ENCODE assay signal across 9 mouse cellular contexts in the genomic region with DNA sequence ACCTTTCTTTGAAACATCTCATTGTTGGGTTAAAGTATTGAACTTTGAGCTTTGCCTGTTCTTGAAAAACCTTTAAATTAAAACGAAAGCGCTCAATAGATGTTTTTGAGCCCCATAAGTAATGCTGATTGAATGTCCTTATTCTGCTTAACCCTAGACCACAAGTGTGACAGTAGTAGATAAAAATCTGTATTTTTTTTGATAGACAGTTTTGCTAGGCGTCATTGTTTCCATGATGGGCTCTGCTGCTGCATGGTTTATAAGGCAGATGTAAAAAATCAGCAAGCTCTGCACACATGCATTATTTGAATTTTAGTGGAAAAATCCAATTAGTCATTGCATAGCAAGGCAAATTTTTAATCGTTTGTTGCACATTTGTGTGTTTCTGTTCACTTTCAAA. TPM values are rescaled to one million over a fixed set of nuclear protein-coding genes. Genes with fewer than 3 reads are reported as not detected.
DNase-seq lines count a peak whose midpoint lies in the region; ATAC-seq lines count a peak whose summit lies in the region.
"Had no signal": no experiment of that assay in that cellular context is flagged by ENCODE, and none has a peak within 500 bp of the region (broad histone marks: within the 10 kb centered on the region; RNA-seq: fewer than 3 reads in every experiment).

No protein-coding gene starts in this region.

- peak overlapping the region; percentile 54 for H3K4me3 ChIP-seq in heart, embryonic 11.5 days (ENCODE audit: low read depth, low read length)
- H3K4me3 ChIP-seq in hindbrain, embryonic 15.5 days, result peak overlapping the region; percentile 61
- H3K4me3 ChIP-seq in midbrain, embryonic 13.5 days (replicated peaks), result peak overlapping the region; percentile 63

- peak overlapping the region; percentile 63 for H3K4me2 ChIP-seq in heart, embryonic 11.5 days
- H3K4me2 ChIP-seq in hindbrain, embryonic 15.5 days, result peak overlapping the region; percentile 53
- H3K4me2 ChIP-seq in midbrain, embryonic 13.5 days (replicated peaks), result peak overlapping the region; percentile 55

- H3K36me3 ChIP-seq in heart, embryonic 11.5 days (ENCODE audit: control insufficient read depth, insufficient read depth, low read length), result no peaks in the 10 kb centered on the region
- H3K36me3 ChIP-seq in hindbrain, embryonic 15.5 days, result no peaks in the 10 kb centered on the region
- no peaks in the 10 kb centered on the region for H3K36me3 ChIP-seq in midbrain, embryonic 13.5 days

- no peak for ATAC-seq in heart, embryonic 11.5 days (replicated peaks; ENCODE audit: insufficient number of reproducible peaks, low FRiP score, low TSS enrichment)
- no peak for ATAC-seq in hindbrain, embryonic 15.5 days (ENCODE audit: low FRiP score, low read depth)
- ATAC-seq in midbrain, embryonic 13.5 days, result no peak

- H3K9ac ChIP-seq in heart, embryonic 11.5 days (ENCODE audit: low read depth, low read length), result no peak overlapping the region
- H3K9ac ChIP-seq in hindbrain, embryonic 15.5 days, result peak overlapping the region; percentile 66; the same call in 1 of the 2 replicates
- H3K9ac ChIP-seq in midbrain, embryonic 13.5 days (replicated peaks), result peak overlapping the region; percentile 82

- no peaks in the 10 kb centered on the region for H3K9me3 ChIP-seq in heart, embryonic 11.5 days (replicated peaks; ENCODE audit: control insufficient read depth, low read length)
- H3K9me3 ChIP-seq in hindbrain, embryonic 15.5 days, result no peaks in the 10 kb centered on the region
- H3K9me3 ChIP-seq in midbrain, embryonic 13.5 days, result no peaks in the 10 kb centered on the region

- no peaks in the 10 kb centered on the region for H3K27me3 ChIP-seq in heart, embryonic 11.5 days (ENCODE audit: control insufficient read depth, insufficient read depth, low read length)
- H3K27me3 ChIP-seq in hindbrain, embryonic 15.5 days, result no peaks in the 10 kb centered on the region
- H3K27me3 ChIP-seq in midbrain, embryonic 13.5 days, result no peaks in the 10 kb centered on the region

- WGBS in heart, embryonic 11.5 days (ENCODE audit: insufficient replicate concordance), result 63% methylated on average over 4 of the region's 4 CpGs
- WGBS in hindbrain, embryonic 15.5 days, result 42% methylated on average over 4 of the region's 4 CpGs
- WGBS in midbrain, embryonic 13.5 days, result 47% methylated on average over 4 of the region's 4 CpGs

- intact Hi-C loops in left cerebral cortex, postnatal 36 days (cut with DNase I), result no loop called here

- H3K27ac ChIP-seq in heart, embryonic 11.5 days (ENCODE audit: low read depth, low read length), result no peak overlapping the region
- H3K27ac ChIP-seq in hindbrain, embryonic 15.5 days (replicated peaks), result no peak overlapping the region
- no peak overlapping the region for H3K27ac ChIP-seq in midbrain, embryonic 13.5 days

- DNase-seq in heart, adult 8-10 months (ENCODE audit: low spot score), result no peak
- peak; percentile 49 for DNase-seq in T-cell, adult 2 months (ENCODE audit: low spot score)
- no peak for DNase-seq in thymus, postnatal 14 days
- no peak for DNase-seq in thymus, postnatal 4 days
- no peak for DNase-seq in left cerebral cortex, postnatal 36 days (ENCODE audit: low spot score in 2 of 2)
- DNase-seq: cerebellum, postnatal 14 days had no signal

- H3K4me1 ChIP-seq in heart, embryonic 11.5 days (ENCODE audit: control insufficient read depth, insufficient read depth, low read length), result no peaks in the 10 kb centered on the region
- no peaks in the 10 kb centered on the region for H3K4me1 ChIP-seq in hindbrain, embryonic 15.5 days (replicated peaks)
- H3K4me1 ChIP-seq in midbrain, embryonic 13.5 days (replicated peaks), result peaks cover 11% of the 10 kb centered on the region

RNA-seq across cellular contexts. Expression of a gene that starts 1.8 kb away (rescaled TPM):
- 28.3 and 31.3 TPM in 2 replicates for polyA plus RNA-seq in heart, embryonic 11.5 days (2014; fragmentation: Nextera tagmentation; extraction: Ambion mirVana)
- total RNA-seq in heart, adult 8-10 months (2022), result 1 to 10 TPM; 4.3 to 6.9 (median 5.4) TPM
- polyA plus RNA-seq in hindbrain, embryonic 15.5 days (2015; fragmentation: Nextera tagmentation; extraction: Ambion mirVana), result 54.4 and 56.3 TPM in 2 replicates
- 91.0 and 94.3 TPM in 2 replicates for polyA plus RNA-seq in midbrain, embryonic 13.5 days (2015; fragmentation: Nextera tagmentation; extraction: Ambion mirVana)
- total RNA-seq in left cerebral cortex, postnatal 36 days (2021), result 10 to 100 TPM; 16.9 to 19.5 TPM
